Mouse (Mus musculus): ENCODE measurements at regions not wholly inside any gene's neighbourhood (a gene's known extent, or its start where the extent isn't known, plus 50 kb on each side); places are given as distances from the start of the nearest gene placed in this dataset.

GRCm38 (mm10) chr17:72993134-72993533 lies 75.0 kb downstream of the Lbh start:
- no peak for DNase-seq (ENCODE audit: low spot score)

GRCm38 (mm10) chr17:72993626-72994025 lies 75.5 kb downstream of the Lbh start:
- DNase-seq (ENCODE audit: low spot score), result no peak

- DNase-seq (ENCODE audit: low spot score), result no peak
Observed at GRCm38 (mm10) chr17:72996539-72996938, 78.4 kb downstream of the Lbh start.

GRCm38 (mm10) chr17:72997301-72997921 lies 79.3 kb downstream of the Lbh start:
- DNase-seq (ENCODE audit: low spot score), result no peak

GRCm38 (mm10) chr17:73005100-73005499 lies 87.0 kb downstream of the Lbh start:
- DNase-seq (ENCODE audit: low spot score), result no peak

GRCm38 (mm10) chr17:73008901-73009300 lies 90.8 kb downstream of the Lbh start:
- DNase-seq (ENCODE audit: low spot score), result peak; percentile 39

GRCm38 (mm10) chr17:73009962-73010361 lies 91.9 kb downstream of the Lbh start:
- DNase-seq (ENCODE audit: low spot score), result no peak

- no peak for DNase-seq (ENCODE audit: low spot score)
Observed at GRCm38 (mm10) chr17:73012356-73012755, 94.3 kb downstream of the Lbh start.

- no peak for DNase-seq (ENCODE audit: low spot score)
Observed at GRCm38 (mm10) chr17:73012954-73013353, 94.8 kb upstream of the Lclat1 start.

- no peak for DNase-seq (ENCODE audit: low spot score)
Observed at GRCm38 (mm10) chr17:73014090-73014853, 93.5 kb upstream of the Lclat1 start.

- DNase-seq (ENCODE audit: low spot score), result no peak
Observed at GRCm38 (mm10) chr17:73017173-73017572, 90.6 kb upstream of the Lclat1 start.

- DNase-seq (ENCODE audit: low spot score), result peak; percentile 42
Observed at GRCm38 (mm10) chr17:73022630-73023051, 85.1 kb upstream of the Lclat1 start.

GRCm38 (mm10) chr17:73023362-73024107 lies 84.2 kb upstream of the Lclat1 start:
- DNase-seq (ENCODE audit: low spot score), result no peak

- no peak for DNase-seq (ENCODE audit: low spot score)
Observed at GRCm38 (mm10) chr17:73027122-73027521, 80.7 kb upstream of the Lclat1 start.

- no peak for DNase-seq (ENCODE audit: low spot score)
Observed at GRCm38 (mm10) chr17:73031796-73032195, 76.0 kb upstream of the Lclat1 start.

- DNase-seq (ENCODE audit: low spot score), result no peak
Observed at GRCm38 (mm10) chr17:73032326-73032725, 75.5 kb upstream of the Lclat1 start.

GRCm38 (mm10) chr17:73034420-73034819 lies 73.4 kb upstream of the Lclat1 start:
- DNase-seq (ENCODE audit: low spot score), result no peak

GRCm38 (mm10) chr17:73034981-73035481 lies 72.8 kb upstream of the Lclat1 start:
- no peak for DNase-seq (ENCODE audit: low spot score)

- no peak for DNase-seq (ENCODE audit: low spot score)
Observed at GRCm38 (mm10) chr17:73036845-73037244, 70.9 kb upstream of the Lclat1 start.

- DNase-seq (ENCODE audit: low spot score), result no peak
Observed at GRCm38 (mm10) chr17:73038586-73038985, 69.2 kb upstream of the Lclat1 start.

- no peak for DNase-seq (ENCODE audit: low spot score)
Observed at GRCm38 (mm10) chr17:73044918-73045580, 62.7 kb upstream of the Lclat1 start.

- DNase-seq (ENCODE audit: low spot score), result no peak
Observed at GRCm38 (mm10) chr17:73046985-73047384, 60.8 kb upstream of the Lclat1 start.
